Mouse (Mus musculus): ENCODE data around the gene 9830107B12Rik. TPM values are rescaled to one million over a fixed set of nuclear protein-coding genes. Genes with fewer than 3 reads are reported as not detected.
A peak's percentile ranks its signal among the peaks of the same experiment; 100 is the strongest.

Gene 9830107B12Rik
- polyA plus RNA-seq, 1 experiment from 2014 or later, result 1.5 TPM

GRCm38 (mm10) chr17:48110547-48111287, 35.4 kb downstream of the 9830107B12Rik start:
- Histone ChIP-seq H3K4me1 (ENCODE audit: control insufficient read depth, low read depth, low read length) (no peaks in the 10 kb centered on the region), H3K9me3 (replicated peaks; ENCODE audit: control insufficient read depth, low read length) (no peaks in the 10 kb centered on the region), H3K36me3 (ENCODE audit: control insufficient read depth, insufficient read depth) (no peaks in the 10 kb centered on the region), H3K27ac (ENCODE audit: low read length) (no peak overlapping the region), H3K4me2 (ENCODE audit: low read depth, low read length) (no peak overlapping the region), H3K9ac (ENCODE audit: low read depth, low read length) (no peak overlapping the region), H3K4me3 (ENCODE audit: low read depth, low read length) (no peak overlapping the region), H3K27me3 (ENCODE audit: control insufficient read depth, insufficient read depth, low read depth, low read length) (no peaks in the 10 kb centered on the region)
- 37% methylated on average over 8 of the region's 8 CpGs for WGBS (ENCODE audit: insufficient replicate concordance)
- ATAC-seq (ENCODE audit: low read depth), result no peak

- Histone ChIP-seq H3K4me1 (ENCODE audit: control insufficient read depth, low read depth, low read length) (no peaks in the 10 kb centered on the region), H3K27ac (ENCODE audit: low read length) (no peak overlapping the region), H3K36me3 (ENCODE audit: control insufficient read depth, insufficient read depth) (no peaks in the 10 kb centered on the region), H3K4me2 (ENCODE audit: low read depth, low read length) (no peak overlapping the region), H3K27me3 (ENCODE audit: control insufficient read depth, insufficient read depth, low read depth, low read length) (no peaks in the 10 kb centered on the region), H3K9me3 (replicated peaks; ENCODE audit: control insufficient read depth, low read length) (no peaks in the 10 kb centered on the region), H3K9ac (ENCODE audit: low read depth, low read length) (no peak overlapping the region), H3K4me3 (ENCODE audit: low read depth, low read length) (no peak overlapping the region)
- ATAC-seq (ENCODE audit: low read depth), result no peak
- WGBS (ENCODE audit: insufficient replicate concordance), result 66% methylated on average over 3 of the region's 3 CpGs
Measured at GRCm38 (mm10) chr17:48108520-48108919, 37.5 kb downstream of the 9830107B12Rik start.

- Histone ChIP-seq H3K4me1 (ENCODE audit: control insufficient read depth, low read depth, low read length) (no peaks in the 10 kb centered on the region), H3K27me3 (ENCODE audit: control insufficient read depth, insufficient read depth, low read depth, low read length) (no peaks in the 10 kb centered on the region), H3K36me3 (ENCODE audit: control insufficient read depth, insufficient read depth) (no peaks in the 10 kb centered on the region), H3K4me3 (ENCODE audit: low read depth, low read length) (no peak overlapping the region), H3K9ac (ENCODE audit: low read depth, low read length) (no peak overlapping the region), H3K9me3 (replicated peaks; ENCODE audit: control insufficient read depth, low read length) (no peaks in the 10 kb centered on the region), H3K27ac (ENCODE audit: low read length) (no peak overlapping the region), H3K4me2 (ENCODE audit: low read depth, low read length) (no peak overlapping the region)
- 45% methylated on average over 6 of the region's 6 CpGs for WGBS (ENCODE audit: insufficient replicate concordance)
- ATAC-seq (ENCODE audit: low read depth), result no peak
Measured at GRCm38 (mm10) chr17:48107862-48108261, 38.2 kb downstream of the 9830107B12Rik start.

GRCm38 (mm10) chr17:48107333-48107732, 38.7 kb downstream of the 9830107B12Rik start:
- H3K4me2 ChIP-seq (ENCODE audit: low read depth, low read length), result no peak overlapping the region
- H3K4me1 ChIP-seq (ENCODE audit: control insufficient read depth, low read depth, low read length), result no peaks in the 10 kb centered on the region
- WGBS (ENCODE audit: insufficient replicate concordance), result 48% methylated on average over 4 of the region's 4 CpGs
- H3K27me3 ChIP-seq (ENCODE audit: control insufficient read depth, insufficient read depth, low read depth, low read length), result no peaks in the 10 kb centered on the region
- no peaks in the 10 kb centered on the region for H3K36me3 ChIP-seq (ENCODE audit: control insufficient read depth, insufficient read depth)
- H3K9ac ChIP-seq (ENCODE audit: low read depth, low read length), result no peak overlapping the region
- no peak overlapping the region for H3K27ac ChIP-seq (ENCODE audit: low read length)
- no peak for ATAC-seq (ENCODE audit: low read depth)
- H3K4me3 ChIP-seq (ENCODE audit: low read depth, low read length), result no peak overlapping the region
- H3K9me3 ChIP-seq (replicated peaks; ENCODE audit: control insufficient read depth, low read length), result no peaks in the 10 kb centered on the region

DNA sequence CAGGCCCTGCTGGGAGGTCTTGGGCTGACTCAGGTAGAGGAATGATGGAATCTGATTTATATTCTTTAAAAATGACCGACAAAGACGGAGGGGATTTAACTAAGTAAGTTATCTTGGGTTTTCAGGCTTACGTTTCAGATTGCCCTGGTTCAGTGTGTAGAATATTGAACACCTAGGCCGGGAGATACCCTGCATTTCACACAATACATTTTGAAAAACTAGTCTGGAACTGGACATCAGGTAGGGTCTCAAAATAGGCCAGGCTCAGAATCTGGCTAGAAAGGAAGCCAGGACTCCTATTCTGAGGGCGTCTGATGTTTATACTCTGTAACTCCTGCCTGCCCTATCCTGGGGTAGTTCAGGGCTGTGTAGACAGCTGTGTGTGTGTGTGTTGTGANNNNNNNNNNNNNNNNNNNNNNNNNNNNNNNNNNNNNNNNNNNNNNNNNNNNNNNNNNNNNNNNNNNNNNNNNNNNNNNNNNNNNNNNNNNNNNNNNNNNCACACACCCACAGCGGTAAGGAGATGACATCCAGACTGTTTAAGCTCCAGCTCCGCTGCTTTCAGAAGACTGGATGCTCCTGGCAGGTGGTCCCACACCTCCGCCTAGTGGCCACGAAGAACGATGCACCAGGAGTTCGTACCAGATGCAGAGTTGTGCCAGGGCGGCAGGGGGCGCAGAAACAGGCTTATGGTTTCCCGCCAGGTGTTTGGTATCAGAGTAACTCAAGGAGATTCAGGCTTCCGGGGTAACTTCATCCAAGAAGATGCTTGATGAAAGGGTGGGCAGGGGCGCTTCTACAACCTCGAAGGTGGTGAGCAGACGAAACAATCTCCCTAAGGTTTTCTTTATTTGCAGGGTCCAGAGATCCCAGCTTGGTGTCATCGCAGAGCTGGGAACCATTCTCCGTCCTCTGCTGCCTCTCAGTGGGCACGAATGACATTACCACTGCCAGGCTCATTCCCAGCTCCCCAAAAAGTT, 45.3 kb downstream of the 9830107B12Rik start:
- peaks cover 14% of the 10 kb centered on the region; the same call in 1 of the 2 replicates for H3K4me1 ChIP-seq (ENCODE audit: control insufficient read depth, low read depth, low read length)
- H3K4me2 ChIP-seq (ENCODE audit: low read depth, low read length), result peak overlapping the region; percentile 51
- no peak overlapping the region for H3K9ac ChIP-seq (ENCODE audit: low read depth, low read length)
- peaks cover 48% of the 10 kb centered on the region for H3K27me3 ChIP-seq (ENCODE audit: control insufficient read depth, insufficient read depth, low read depth, low read length)
- H3K27ac ChIP-seq (ENCODE audit: low read length), result no peak overlapping the region
- H3K4me3 ChIP-seq (ENCODE audit: low read depth, low read length), result peak overlapping the region; percentile 29; the same call in 1 of the 2 replicates
- no peaks in the 10 kb centered on the region for H3K36me3 ChIP-seq (ENCODE audit: control insufficient read depth, insufficient read depth)
- WGBS (ENCODE audit: insufficient replicate concordance), result 10% methylated on average over 21 of the region's 21 CpGs
- peak; percentile 33; the same call in 1 of the 2 replicates for ATAC-seq (ENCODE audit: low read depth)
- H3K9me3 ChIP-seq (replicated peaks; ENCODE audit: control insufficient read depth, low read length), result no peaks in the 10 kb centered on the region

- WGBS (ENCODE audit: insufficient replicate concordance), result 10% methylated on average over 11 of the region's 11 CpGs
- Histone ChIP-seq H3K4me3 (ENCODE audit: low read depth, low read length) (no peak overlapping the region), H3K9me3 (replicated peaks; ENCODE audit: control insufficient read depth, low read length) (no peaks in the 10 kb centered on the region), H3K36me3 (ENCODE audit: control insufficient read depth, insufficient read depth) (no peaks in the 10 kb centered on the region), H3K9ac (ENCODE audit: low read depth, low read length) (no peak overlapping the region), H3K27ac (ENCODE audit: low read length) (no peak overlapping the region), H3K4me1 (ENCODE audit: control insufficient read depth, low read depth, low read length) (peaks cover 14% of the 10 kb centered on the region; the same call in 1 of the 2 replicates), H3K4me2 (ENCODE audit: low read depth, low read length) (peak overlapping the region; percentile 47; the same call in 1 of the 2 replicates), H3K27me3 (ENCODE audit: control insufficient read depth, insufficient read depth, low read depth, low read length) (peaks cover 62% of the 10 kb centered on the region)
- ATAC-seq (ENCODE audit: low read depth), result no peak
Measured at GRCm38 (mm10) chr17:48099312-48099711, 46.8 kb downstream of the 9830107B12Rik start.

DNA sequence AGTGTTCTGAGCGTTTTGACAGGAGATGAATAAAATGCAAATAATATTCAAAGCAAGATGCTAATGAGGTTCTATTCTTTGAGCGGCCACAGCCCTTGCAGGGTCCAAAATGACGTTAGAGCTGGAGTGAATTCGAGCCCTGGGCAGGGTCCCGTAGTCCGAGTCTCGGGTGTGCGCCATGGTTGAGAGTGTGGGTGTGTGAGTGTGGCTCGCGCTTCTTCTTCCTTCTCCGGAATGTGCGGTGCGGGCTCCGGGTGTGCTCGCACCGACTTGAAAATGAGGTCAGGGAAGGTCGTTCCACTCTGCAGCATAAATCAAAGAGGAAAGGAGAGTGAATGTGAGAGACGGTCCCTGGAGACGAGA, 47.6 kb downstream of the 9830107B12Rik start:
- peaks cover 69% of the 10 kb centered on the region for H3K27me3 ChIP-seq (ENCODE audit: control insufficient read depth, insufficient read depth, low read depth, low read length)

DNA sequence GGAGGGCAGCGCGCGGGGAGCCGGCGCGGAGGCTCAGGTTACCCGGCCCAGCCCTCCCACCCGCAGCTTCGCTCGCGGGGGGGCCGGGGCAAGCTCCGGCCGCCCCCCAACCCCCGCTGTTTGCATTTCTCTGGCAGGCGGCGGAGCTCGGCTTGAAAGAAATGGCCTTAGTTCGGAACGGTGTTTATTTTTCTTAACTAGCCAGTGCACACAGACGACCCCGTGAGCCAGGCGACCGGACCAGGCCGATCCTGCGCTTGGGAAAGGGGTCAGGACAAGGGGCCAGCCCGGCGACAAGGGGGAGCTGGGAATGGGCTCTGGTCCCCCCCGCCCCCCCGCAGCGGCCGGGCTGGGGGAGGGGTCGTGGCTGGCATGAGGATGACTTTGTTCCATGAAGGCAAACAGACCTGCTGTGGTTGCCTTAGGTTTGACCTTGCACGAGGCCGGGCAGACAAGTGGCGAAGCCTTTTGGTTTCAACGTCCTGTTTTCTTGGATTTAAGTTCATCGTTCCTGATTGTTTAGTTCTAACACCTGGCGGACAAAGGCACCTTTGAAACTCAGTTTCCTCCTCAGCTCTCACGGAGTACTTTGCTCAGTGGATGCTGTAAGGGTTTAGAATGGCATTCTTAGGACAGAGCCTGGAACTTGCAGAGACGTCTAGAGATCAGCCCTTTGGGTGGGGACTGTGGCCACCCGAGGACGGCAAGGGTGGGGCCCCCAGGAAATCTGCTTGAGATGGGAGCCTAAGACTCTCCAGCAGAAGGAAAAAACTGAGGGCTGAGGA, 48.1 kb downstream of the 9830107B12Rik start:
- ATAC-seq (ENCODE audit: low read depth), result peak; percentile 70
- H3K9ac ChIP-seq (ENCODE audit: low read depth, low read length), result no peak overlapping the region; the same call in 1 of the 2 replicates

More for the DNA sequence above, 47.6 kb downstream of the 9830107B12Rik start:
- H3K9ac ChIP-seq (ENCODE audit: low read depth, low read length), result peak overlapping the region; percentile 9; the same call in 1 of the 2 replicates
- no peaks in the 10 kb centered on the region for H3K36me3 ChIP-seq (ENCODE audit: control insufficient read depth, insufficient read depth)
- H3K4me2 ChIP-seq (ENCODE audit: low read depth, low read length), result peak overlapping the region; percentile 47
- H3K4me1 ChIP-seq (ENCODE audit: control insufficient read depth, low read depth, low read length), result peaks cover 14% of the 10 kb centered on the region; the same call in 1 of the 2 replicates
- H3K27ac ChIP-seq (ENCODE audit: low read length), result peak overlapping the region; percentile 82; the same call in 1 of the 2 replicates
- ATAC-seq (ENCODE audit: low read depth), result no peak
- peak overlapping the region; percentile 12; the same call in 1 of the 2 replicates for H3K4me3 ChIP-seq (ENCODE audit: low read depth, low read length)
- 1% methylated on average over 19 of the region's 19 CpGs for WGBS (ENCODE audit: insufficient replicate concordance)
- H3K9me3 ChIP-seq (replicated peaks; ENCODE audit: control insufficient read depth, low read length), result no peaks in the 10 kb centered on the region

More for the DNA sequence above, 48.1 kb downstream of the 9830107B12Rik start:
- H3K27me3 ChIP-seq (ENCODE audit: control insufficient read depth, insufficient read depth, low read depth, low read length), result peaks cover 69% of the 10 kb centered on the region
- WGBS (ENCODE audit: insufficient replicate concordance), result under 1% methylated on average over 42 of the region's 43 CpGs
- H3K4me2 ChIP-seq (ENCODE audit: low read depth, low read length), result peak overlapping the region; percentile 47
- H3K4me3 ChIP-seq (ENCODE audit: low read depth, low read length), result peak overlapping the region; percentile 33
- H3K4me1 ChIP-seq (ENCODE audit: control insufficient read depth, low read depth, low read length), result peaks cover 14% of the 10 kb centered on the region; the same call in 1 of the 2 replicates
- H3K36me3 ChIP-seq (ENCODE audit: control insufficient read depth, insufficient read depth), result no peaks in the 10 kb centered on the region
- peak overlapping the region; percentile 82 for H3K27ac ChIP-seq (ENCODE audit: low read length)
- no peaks in the 10 kb centered on the region for H3K9me3 ChIP-seq (replicated peaks; ENCODE audit: control insufficient read depth, low read length)

Data from liver, embryonic 16.5 days (tissue).